Mouse (Mus musculus) v-Abl transformed pro-B cells (cell line): ENCODE results near the gene Igf1.

Experiments
- in situ Hi-C, 2 experiments: fragments of 400-800 bp; cut with MboI; formaldehyde crosslinking; loops; one replicate each; pipeline ENCODE4 v1.15.1; 2025; ENCODE audit not compliant: unreplicated experiment in 2 of 2

Gene Igf1

GRCm38 (mm10) chr10:87893272-87893671, 35.2 kb downstream of the Igf1 start:
- in situ Hi-C loops = no loop called here

GRCm38 (mm10) chr10:87894461-87895120, 36.5 kb downstream of the Igf1 start:
- in situ Hi-C loops = no loop called here

- in situ Hi-C loops = no loop called here
Measured at GRCm38 (mm10) chr10:87895351-87895750, 37.3 kb downstream of the Igf1 start.

GRCm38 (mm10) chr10:87897331-87897730, 39.3 kb downstream of the Igf1 start:
- in situ Hi-C loops = no loop called here

- in situ Hi-C loops = no loop called here
Measured at GRCm38 (mm10) chr10:87898826-87899225, 40.8 kb downstream of the Igf1 start.

GRCm38 (mm10) chr10:87901916-87902315, 43.9 kb downstream of the Igf1 start:
- in situ Hi-C loops = no loop called here

- in situ Hi-C loops = no loop called here
Measured at GRCm38 (mm10) chr10:87904324-87904723, 46.3 kb downstream of the Igf1 start.

GRCm38 (mm10) chr10:87905087-87905486, 47.0 kb downstream of the Igf1 start:
- in situ Hi-C loops = no loop called here

GRCm38 (mm10) chr10:87906121-87906520, 48.1 kb downstream of the Igf1 start:
- in situ Hi-C loops = no loop called here

- in situ Hi-C loops = no loop called here
Measured at GRCm38 (mm10) chr10:87906757-87907307, 48.8 kb downstream of the Igf1 start.

- in situ Hi-C loops = no loop called here
Measured at GRCm38 (mm10) chr10:87913852-87914251, 55.8 kb downstream of the Igf1 start.

- in situ Hi-C loops = no loop called here
Measured at GRCm38 (mm10) chr10:87914932-87915331, 56.9 kb downstream of the Igf1 start.

- in situ Hi-C loops = no loop called here
Measured at GRCm38 (mm10) chr10:87915782-87916181, 57.7 kb downstream of the Igf1 start.

- in situ Hi-C loops = no loop called here
Measured at GRCm38 (mm10) chr10:87922263-87922662, 64.2 kb downstream of the Igf1 start.

GRCm38 (mm10) chr10:87926564-87926963, 68.5 kb downstream of the Igf1 start:
- in situ Hi-C loops = no loop called here

GRCm38 (mm10) chr10:87927131-87927609, 69.1 kb downstream of the Igf1 start:
- in situ Hi-C loops = no loop called here

- in situ Hi-C loops = no loop called here
Measured at GRCm38 (mm10) chr10:87948192-87948591, 90.1 kb downstream of the Igf1 start.

GRCm38 (mm10) chr10:87971536-87971935, 113.5 kb downstream of the Igf1 start:
- in situ Hi-C loops = loop anchor here (5.0 to 25.0 kb wide), 7 partner anchors 143 to 859 kb away; partner anchors contain the start of genes Dram1 (in 1 of the 2) and Gnptab (in 1 of the 2)

GRCm38 (mm10) chr10:87973911-87974631, 116.0 kb downstream of the Igf1 start:
- in situ Hi-C loops = loop anchor here (5.0 to 25.0 kb wide), 7 partner anchors 141 to 862 kb away; partner anchors contain the start of genes Dram1 (in 1 of the 2) and Gnptab (in 1 of the 2)

GRCm38 (mm10) chr10:87985375-87985774, 127.3 kb downstream of the Igf1 start:
- in situ Hi-C loops = no loop called here

- in situ Hi-C loops = no loop called here
Measured at GRCm38 (mm10) chr10:87986201-87986600, 128.1 kb downstream of the Igf1 start.
